Mouse (Mus musculus) kidney, adult 2 months (tissue): ENCODE results near the gene Sumf2. TPM values are rescaled to one million over a fixed set of nuclear protein-coding genes. Genes with fewer than 3 reads are reported as not detected.
A peak's percentile ranks its signal among the peaks of the same experiment; 100 is the strongest.

Experiments
- DNase-seq: peaks from one replicate; pipeline ENCODE4 v3.0.0; 2021
- H3K27ac ChIP-seq: fragments of 200-500 bp; 2 replicates; pipeline ENCODE4 v1.5.1; 2012; ENCODE audit warnings: low read depth, low read length, control low read depth, inconsistent platforms; ENCODE audit not compliant: insufficient read depth
- H3K27me3 ChIP-seq: fragments of 200-500 bp; replicated peaks from 2 replicates; pipeline ENCODE4 v1.6.1; 2012; ENCODE audit warnings: mild to moderate bottlenecking, moderate library complexity, low read length, inconsistent platforms; ENCODE audit not compliant: control insufficient read depth, insufficient read depth
- H3K36me3 ChIP-seq: fragments of 200-500 bp; 2 replicates; pipeline ENCODE4 v1.6.1; 2012; ENCODE audit warnings: mild to moderate bottlenecking, moderate library complexity, low read length, inconsistent platforms; ENCODE audit not compliant: control insufficient read depth, insufficient read depth
- H3K4me1 ChIP-seq: fragments of 200-500 bp; 2 replicates; pipeline ENCODE4 v1.6.1; 2011; ENCODE audit warnings: low read length; ENCODE audit not compliant: control insufficient read depth, insufficient read depth
- H3K4me3 ChIP-seq: fragments of 200-500 bp; 2 replicates; pipeline ENCODE4 v1.5.1; 2011; ENCODE audit warnings: mild to moderate bottlenecking, low read depth, low read length, control low read depth; ENCODE audit not compliant: insufficient read depth
- CTCF ChIP-seq: fragments of 200-500 bp; conservative IDR thresholded peaks from 2 replicates; pipeline ENCODE4 v1.5.1; 2011; ENCODE audit warnings: low read depth, mild to moderate bottlenecking, control low read depth, low read length, moderate library complexity, mixed read lengths; ENCODE audit not compliant: insufficient read depth, insufficient read length
- POLR2A ChIP-seq: fragments of 200-500 bp; IDR thresholded peaks from one replicate; pipeline ENCODE4 v1.6.1; 2011; ENCODE audit warnings: low read depth, low read length, control low read depth
- WGBS: fragments of 180-500 bp; shearing (Covaris S2); methylation state at CpG from one replicate; pipeline ENCODE4 v1.1.7; 2018; 5-methylcytosine and 5-hydroxymethylcytosine counted together
- polyA plus RNA-seq: library from polyadenylated mRNA; depleted of rRNA; stranded (reverse); fragments of >200 nt; gene quantifications from 2 replicates; pipeline ENCODE4 v1.2.3, GENCODE M21; 2012

Sumf2 gene
- polyA plus RNA-seq, 1 experiment = 19.5 TPM

DNA sequence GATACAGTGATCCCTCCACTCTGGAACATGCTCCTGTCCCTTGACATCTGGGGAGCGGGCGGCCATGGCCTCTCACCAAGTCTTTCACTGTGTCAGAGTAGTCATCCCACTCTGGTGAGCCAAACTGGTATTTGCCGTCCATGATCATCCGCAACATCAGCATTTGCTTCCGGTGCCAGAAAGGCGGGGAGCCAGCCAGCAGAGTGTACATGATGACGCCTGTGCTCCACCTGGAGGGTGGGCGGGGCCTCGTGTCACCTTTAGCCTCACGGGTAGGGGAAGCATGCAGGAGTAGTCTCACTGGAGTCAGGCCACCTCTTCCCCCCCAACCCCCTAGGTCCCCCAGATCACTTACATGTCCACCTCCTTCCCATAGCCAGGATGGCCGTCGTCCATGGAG is 19.1 kb downstream of the Sumf2 start:
- WGBS = 80% methylated on average over 12 of the region's 12 CpGs
- Histone ChIP-seq H3K4me3 (no peak overlapping the region), H3K4me1 (no peaks in the 10 kb centered on the region), H3K27ac (no peak overlapping the region), H3K36me3 (no peaks in the 10 kb centered on the region), H3K27me3 (no peaks in the 10 kb centered on the region)
- DNase-seq = no peak
- TF ChIP-seq POLR2A (no peak), CTCF (no peak)

DNA sequence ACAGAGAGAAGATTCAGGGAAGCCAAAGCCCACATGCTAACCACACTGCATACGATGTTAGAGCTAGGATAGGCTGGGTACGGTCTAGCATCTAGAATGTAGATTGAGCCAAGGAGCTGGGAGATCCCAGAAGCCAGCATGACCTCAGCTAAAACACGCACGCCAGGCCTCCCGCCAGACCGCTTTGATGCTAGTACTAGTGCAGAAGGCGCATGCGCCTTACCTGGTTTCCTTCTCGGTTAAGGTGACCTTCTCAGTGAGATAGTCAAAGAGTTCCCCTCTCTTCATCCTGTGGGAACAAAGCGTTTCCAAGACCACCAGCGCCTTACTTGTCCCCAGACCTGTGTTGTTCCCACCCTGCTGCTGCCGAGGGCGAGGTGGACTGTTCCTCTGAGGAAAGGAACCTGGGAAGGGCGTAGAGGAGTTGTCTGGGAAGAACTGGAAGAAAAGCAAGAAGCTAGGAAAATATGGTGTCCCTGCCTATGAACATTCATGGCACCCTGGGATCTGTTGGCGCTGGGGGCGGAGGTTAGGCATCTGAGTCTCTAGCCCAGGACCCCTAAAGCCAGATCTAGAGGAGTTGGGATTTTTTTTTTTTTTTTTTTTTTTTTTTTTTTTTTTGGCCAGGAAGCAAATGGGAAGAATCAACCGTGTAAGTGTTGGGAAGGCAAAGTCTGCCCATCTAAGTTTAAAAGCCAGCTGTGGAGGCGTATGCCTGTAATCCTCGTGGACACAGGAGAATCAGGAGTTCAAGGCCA is 22.6 kb downstream of the Sumf2 start:
- 86% methylated on average over 19 of the region's 19 CpGs for whole genome bisulfite sequencing
- Histone ChIP-seq H3K36me3 (no peaks in the 10 kb centered on the region), H3K27me3 (no peaks in the 10 kb centered on the region), H3K27ac (no peak overlapping the region), H3K4me1 (no peaks in the 10 kb centered on the region), H3K4me3 (no peak overlapping the region)
- no peak for TF ChIP-seq CTCF
- no peak for TF ChIP-seq POLR2A
- DNase-seq = no peak

DNA sequence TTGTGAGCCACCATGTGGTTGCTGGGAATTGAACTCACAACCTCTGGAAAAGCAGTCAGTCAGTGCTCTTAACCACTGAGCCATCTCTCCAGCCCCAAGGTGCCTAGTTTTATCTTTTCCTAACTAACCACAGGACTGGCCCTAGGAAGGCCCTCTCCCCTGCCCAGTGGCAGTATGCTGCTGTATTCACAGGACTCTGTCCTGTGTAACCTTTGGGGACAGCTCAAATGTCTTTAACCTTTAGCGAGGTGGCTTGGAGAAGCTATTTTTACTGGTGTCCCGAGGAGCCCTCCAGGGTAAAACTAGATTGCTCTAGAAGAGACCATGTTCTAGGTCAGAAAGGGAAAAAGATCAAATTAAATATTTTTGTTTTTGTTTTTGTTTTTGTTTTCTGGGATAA is 24.5 kb downstream of the Sumf2 start:
- WGBS = 72% methylated on average over 2 of the region's 2 CpGs
- TF ChIP-seq CTCF = no peak
- TF ChIP-seq POLR2A = no peak
- Histone ChIP-seq H3K27me3 (no peaks in the 10 kb centered on the region), H3K27ac (no peak overlapping the region), H3K36me3 (no peaks in the 10 kb centered on the region), H3K4me3 (no peak overlapping the region), H3K4me1 (no peaks in the 10 kb centered on the region)
- no peak for DNase-seq

DNA sequence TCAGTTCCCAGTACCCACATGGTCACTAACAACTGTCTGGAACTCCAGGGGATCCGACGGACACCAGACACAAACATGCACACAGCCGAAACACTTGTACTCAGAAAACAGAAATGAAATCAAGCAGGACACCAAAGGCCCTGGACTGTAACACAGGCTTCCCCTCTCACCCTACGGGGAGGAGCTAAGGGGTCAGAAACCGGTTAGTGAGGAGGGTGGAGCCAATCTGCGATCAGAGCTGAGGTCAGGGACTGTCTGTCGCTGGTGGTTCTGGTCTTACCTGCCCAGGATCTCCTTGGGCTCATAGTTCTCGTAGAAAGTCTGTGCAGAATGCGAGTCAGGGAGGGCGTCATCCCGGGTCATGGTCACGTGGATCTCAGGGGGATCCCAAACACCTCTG is 27.2 kb downstream of the Sumf2 start:
- H3K36me3 ChIP-seq = no peaks in the 10 kb centered on the region
- WGBS = 81% methylated on average over 12 of the region's 12 CpGs
- H3K4me1 ChIP-seq = peaks cover 3% of the 10 kb centered on the region; the same call in 1 of the 2 replicates
- no peak for DNase-seq
- no peak overlapping the region for H3K27ac ChIP-seq
- TF ChIP-seq CTCF (no peak), POLR2A (no peak)
- H3K4me3 ChIP-seq = no peak overlapping the region
- no peaks in the 10 kb centered on the region for H3K27me3 ChIP-seq

DNA sequence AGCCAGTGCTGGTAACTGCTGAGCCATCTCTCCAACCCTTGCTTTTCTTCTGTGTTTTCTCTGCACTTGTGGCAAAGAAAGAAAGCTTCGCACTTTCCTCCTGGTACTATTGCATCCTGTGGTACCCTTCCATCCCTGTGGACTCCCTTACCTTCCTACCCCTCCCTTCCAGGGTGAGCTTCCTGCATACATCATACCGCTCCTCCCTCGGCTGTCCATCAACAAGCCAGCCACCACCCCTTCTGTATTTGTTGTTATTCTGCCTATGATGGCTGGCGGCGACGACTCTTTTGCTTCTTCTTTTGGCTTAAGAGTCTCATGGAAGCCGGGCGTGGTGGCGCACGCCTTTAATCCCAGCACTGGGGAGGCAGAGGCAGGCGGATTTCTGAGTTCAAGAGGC is 28.3 kb downstream of the Sumf2 start:
- 82% methylated on average over 11 of the region's 11 CpGs for WGBS
- H3K4me1 ChIP-seq = peaks cover 3% of the 10 kb centered on the region; the same call in 1 of the 2 replicates
- no peak for DNase-seq
- TF ChIP-seq POLR2A = no peak
- no peak for TF ChIP-seq CTCF
- no peak overlapping the region for H3K27ac ChIP-seq
- H3K4me3 ChIP-seq = no peak overlapping the region
- H3K36me3 ChIP-seq = no peaks in the 10 kb centered on the region
- H3K27me3 ChIP-seq = no peaks in the 10 kb centered on the region

DNA sequence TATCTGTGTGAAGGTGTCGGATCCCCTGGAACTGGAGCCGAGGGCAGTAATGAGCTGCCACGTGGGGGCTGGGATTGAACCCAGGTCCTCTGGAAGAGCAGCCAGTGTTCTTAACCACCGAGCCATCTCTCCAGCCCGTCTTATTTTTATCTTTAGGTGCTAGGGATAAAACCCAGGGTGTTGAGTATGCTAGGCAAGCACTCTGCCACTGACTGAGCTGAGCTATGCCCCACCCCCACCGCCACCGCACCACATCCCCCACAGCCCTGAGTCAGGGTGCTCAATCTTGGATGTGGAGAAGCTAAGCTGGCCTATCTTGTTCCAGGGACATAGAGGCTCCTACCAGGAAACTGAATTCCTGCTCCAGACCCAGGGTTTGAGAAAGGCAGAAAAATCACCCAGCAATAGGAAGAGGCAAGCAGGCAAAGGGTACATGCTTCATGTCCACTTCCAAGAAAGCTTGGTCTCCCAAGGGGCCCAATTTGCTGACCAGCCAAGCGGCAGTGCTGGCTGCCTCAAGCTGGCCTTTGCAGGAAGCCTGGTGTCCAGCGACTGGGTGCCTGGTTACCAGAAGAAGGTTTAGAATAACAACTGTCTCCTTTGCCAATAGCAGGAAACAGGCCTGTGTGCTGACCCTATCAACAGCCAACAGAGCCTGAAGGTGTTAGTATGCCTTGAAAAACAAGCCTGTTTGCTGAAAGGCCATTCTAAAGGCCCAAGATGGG is 31.1 kb downstream of the Sumf2 start:
- WGBS = 71% methylated on average over 9 of the region's 9 CpGs
- H3K27me3 ChIP-seq = no peaks in the 10 kb centered on the region
- H3K4me1 ChIP-seq = peaks cover 3% of the 10 kb centered on the region; the same call in 1 of the 2 replicates
- no peak overlapping the region for H3K4me3 ChIP-seq
- DNase-seq = peak; percentile 48
- TF ChIP-seq POLR2A (no peak), CTCF (no peak)
- H3K36me3 ChIP-seq = peaks cover 8% of the 10 kb centered on the region
- H3K27ac ChIP-seq = peak overlapping the region; percentile 71; the same call in 1 of the 2 replicates

DNA sequence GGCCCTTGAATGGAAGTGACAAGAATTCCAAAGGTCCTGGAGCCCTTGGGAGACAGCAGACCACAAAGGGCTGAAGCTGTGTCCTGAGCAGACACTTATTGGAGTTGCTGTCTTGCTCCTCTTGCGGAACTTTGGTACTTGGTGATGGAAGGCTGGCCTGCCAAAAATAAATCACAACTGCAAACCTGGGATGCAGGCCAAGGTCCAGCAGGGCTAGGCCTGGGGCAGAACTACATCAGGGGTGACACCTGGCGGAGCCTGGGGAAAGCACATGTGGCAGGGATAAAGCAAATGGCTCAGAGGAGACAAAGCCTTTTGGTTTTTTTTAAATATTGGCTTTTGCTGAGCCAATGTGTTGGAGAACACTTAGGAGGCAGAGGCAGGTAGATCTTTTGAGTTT is 32.2 kb downstream of the Sumf2 start:
- Histone ChIP-seq H3K27ac (peak overlapping the region; percentile 25; the same call in 1 of the 2 replicates), H3K27me3 (no peaks in the 10 kb centered on the region), H3K4me3 (no peak overlapping the region), H3K36me3 (peaks cover 11% of the 10 kb centered on the region), H3K4me1 (peaks cover 3% of the 10 kb centered on the region; the same call in 1 of the 2 replicates)
- WGBS = 13% methylated on average over 2 of the region's 2 CpGs
- TF ChIP-seq POLR2A = no peak
- TF ChIP-seq CTCF = peak; percentile 91
- DNase-seq = peak; percentile 91
